Mouse (Mus musculus) retina, adult 2 months (tissue): Measurements from ENCODE around the gene Slc22a5.
"Not testable (repeated sequence)": the region's sequence is repeated elsewhere in the genome, so short reads cannot be mapped to it uniquely, and the experiment has no call there.

ENCODE experiments used
- DNase-seq: peaks from one replicate; pipeline ENCODE4 v3.0.0-alpha.2; 2012; ENCODE audit warnings: low read depth, low spot score

Slc22a5 gene

DNA sequence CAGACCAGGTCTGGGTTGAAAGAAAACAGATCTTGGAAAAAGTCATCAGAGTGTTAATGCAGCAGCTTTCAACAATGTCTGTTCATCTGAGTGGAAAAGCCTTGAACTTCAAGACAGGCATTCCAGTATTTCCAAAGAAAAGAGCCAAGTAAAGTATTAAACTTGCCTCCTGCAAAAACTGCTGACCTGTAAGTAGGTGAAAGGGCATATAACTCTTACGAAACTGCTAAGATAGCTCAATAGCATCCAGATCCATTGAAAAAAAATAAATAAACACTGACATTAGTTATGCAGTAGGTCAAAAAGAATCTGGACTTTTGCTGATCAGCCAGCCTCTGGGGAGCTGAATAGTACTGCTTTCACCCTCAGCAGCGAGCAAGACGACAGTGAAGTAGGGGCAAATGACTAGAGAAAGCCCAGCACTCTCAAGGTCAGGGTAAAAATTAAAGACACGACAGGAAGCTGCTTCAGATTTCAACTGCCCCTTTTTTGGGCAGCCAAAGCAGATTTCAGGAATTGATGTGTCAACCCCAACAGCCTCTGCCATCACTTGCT, 2.3 kb downstream of the Slc22a5 start:
- DNase-seq = no peak

DNA sequence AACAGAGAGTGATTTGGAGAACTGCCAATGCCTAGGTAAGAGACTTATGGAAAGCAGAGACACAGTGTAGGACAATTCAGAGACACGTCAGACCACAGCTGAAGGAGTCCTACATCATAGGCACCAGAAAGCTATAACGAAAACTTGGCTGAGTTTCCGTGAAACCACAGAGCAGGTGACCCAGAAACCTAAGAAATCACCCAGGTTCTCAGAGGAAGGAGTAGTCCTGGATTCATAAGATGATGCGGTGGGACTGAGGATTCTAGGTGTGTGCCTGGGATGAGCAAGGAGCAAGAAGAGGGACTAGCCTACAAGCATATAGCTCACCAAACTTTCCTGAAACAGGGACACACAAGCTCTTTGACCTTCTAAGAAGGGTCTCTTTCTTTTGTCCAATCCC, 3.2 kb downstream of the Slc22a5 start:
- no peak for DNase-seq

DNA sequence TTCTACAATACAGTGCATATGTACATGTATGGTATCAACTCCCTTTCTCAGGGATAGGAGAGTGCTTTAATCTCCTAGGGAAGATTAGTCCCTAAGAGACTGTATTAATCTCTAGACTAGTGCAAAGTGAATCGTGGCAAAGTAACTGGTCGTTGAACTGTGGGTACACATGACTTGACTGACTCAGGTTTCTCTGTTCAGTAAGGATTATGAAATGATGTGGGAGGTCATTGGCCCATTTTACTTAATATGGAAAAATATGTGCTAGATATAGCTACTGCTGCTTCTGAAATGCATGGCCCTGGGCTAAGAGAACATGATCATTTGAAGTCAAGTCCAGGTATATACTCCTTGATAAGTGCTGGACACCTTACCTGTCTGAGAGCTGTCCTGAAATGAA, 8.2 kb downstream of the Slc22a5 start:
- no peak for DNase-seq

DNA sequence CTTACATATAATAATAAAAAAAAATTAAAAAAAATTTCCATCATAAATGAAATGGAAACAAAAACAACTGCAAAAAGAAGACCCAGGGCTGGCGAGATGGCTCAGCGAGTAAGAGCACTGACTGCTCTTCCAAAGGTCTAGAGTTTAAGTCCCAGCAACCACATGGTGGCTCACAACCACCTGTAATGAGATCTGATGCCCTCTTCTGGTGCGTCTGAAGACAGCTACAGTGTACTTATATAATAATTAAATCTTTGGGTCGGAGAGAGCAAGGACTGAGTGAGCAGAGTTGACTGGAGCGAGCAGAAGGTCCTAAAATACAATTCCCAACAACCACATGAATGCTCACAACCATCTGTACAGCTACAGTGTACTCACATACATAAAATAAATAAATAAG, 13.4 kb downstream of the Slc22a5 start:
- not testable (repeated sequence) for DNase-seq

DNA sequence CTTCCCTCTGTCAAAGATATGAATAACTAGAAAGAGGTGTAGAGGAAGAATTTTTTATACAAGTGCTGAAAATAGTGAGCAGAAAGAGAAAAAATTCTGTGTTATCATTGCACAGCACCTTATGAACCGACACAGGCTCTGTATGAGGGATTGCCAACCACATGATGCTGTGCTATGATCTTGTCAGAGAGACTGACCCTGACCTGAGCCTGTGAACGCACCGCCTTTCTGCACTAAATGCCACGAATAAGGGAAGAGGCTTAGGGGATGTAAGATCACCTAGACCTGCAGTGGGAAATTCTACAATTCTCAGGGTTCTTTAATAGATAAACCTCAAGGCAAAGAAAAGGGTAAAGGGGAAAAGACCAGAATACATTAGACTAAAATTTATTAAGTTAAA, 15.0 kb downstream of the Slc22a5 start:
- DNase-seq = no peak

DNA sequence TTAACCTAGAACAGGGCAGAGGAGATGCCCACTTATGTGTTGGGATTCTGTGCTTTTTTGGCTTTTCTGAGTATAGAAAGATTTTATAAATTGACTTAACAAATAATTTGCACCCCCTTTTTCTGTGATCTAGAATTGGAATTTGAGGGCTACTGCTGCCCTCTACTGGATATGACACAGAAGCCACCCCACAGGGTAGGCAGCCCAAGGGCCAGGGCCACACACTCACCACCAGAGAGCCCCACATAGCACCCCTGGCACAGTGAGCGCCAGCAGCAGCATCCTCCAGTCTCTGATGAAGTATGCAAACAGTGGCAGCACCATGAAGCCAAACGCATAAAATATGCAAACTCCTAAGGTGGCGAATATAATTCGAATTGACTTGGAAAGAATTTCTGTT, 16.8 kb downstream of the Slc22a5 start:
- no peak for DNase-seq

DNA sequence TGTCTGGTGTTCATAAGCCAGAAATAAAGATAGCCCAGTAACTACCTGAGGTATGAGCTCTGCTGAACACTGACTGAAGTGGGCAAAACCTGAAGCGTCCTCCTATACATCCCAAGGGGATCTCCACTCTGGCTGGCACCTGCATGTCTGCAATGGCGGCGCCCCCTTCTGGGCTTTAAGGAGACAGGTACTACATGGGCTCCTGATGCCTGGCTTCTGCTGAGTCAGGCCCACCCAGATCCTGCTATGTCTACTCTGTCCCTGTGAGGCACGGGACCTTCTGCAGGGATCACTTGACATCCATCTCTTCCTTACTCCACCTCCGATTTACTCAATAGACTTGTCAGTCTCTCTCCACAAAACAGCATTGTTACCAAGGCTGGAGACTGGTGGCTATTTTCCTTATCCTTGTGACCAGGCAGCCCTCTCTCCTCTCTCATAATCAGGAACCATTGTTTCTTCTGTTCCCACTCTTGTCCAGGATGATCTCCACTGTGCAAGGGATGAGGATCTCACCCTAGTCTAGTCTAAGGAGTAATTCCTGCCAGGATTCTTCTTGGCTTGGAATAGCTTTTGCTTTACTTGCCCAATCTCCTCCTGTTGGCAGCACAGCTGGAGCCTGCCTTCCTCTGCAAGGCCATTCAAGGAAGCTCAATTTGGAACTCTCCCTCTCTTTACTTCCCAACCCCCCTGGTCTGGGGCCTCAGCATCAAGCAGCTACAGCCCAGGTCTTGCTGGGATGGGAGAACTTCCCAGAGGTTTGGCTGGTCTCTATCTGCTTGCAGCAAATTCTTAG, 17.4 kb downstream of the Slc22a5 start:
- DNase-seq = not testable (repeated sequence)

DNA sequence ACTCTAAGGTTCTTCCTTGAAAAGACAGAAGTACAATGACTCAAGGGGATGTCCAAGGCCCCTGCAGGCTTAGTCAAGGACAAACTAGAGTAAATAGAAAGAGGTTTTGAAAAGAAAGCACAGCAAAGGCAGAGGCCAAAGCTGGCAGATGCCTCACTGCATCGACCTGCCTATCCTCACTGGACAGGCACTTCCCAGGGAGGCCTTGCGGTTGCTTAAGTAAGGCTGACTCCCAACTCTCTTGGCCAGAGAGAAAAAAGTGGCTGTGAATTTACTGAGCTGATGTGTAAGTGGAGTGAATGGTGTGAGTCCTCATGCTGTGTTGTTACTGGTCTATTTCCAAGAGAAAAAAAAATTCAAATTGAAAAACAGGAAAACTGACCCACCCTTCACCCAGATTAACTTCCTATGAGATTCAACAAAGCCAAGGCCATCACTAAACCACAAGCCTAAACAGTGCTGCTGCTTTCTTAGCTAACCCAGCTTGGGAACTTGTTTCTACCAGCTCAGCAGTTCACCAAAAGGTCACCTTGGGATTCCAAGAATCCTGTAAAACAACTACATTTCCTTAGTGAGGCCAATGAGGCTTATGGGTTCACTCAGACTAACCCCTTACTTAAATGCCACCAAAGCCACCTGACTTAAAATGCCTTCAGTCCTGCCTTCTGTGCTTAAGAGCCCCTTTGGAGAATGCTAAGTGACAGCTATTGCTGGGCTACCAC, 19.5 kb downstream of the Slc22a5 start:
- no peak for DNase-seq

DNA sequence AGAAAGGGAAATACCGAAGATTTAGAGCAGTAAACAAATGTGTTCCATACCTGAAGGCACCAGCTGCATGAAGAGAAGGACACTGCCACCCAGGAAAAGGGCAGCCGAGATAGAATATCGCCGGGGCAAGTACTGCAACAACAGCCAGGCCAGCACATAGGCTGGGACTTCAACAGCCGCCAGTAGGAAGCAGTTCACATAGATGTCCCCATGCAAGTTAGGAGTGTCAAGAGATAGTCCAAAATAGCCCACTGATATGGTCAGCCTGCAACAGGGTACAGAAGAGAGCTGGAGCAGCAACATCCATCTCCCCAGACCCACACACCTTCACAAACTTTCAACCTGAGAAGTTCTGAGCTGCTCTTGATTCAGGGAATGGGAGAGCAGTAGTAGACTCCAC, 22.3 kb downstream of the Slc22a5 start:
- DNase-seq = no peak

DNA sequence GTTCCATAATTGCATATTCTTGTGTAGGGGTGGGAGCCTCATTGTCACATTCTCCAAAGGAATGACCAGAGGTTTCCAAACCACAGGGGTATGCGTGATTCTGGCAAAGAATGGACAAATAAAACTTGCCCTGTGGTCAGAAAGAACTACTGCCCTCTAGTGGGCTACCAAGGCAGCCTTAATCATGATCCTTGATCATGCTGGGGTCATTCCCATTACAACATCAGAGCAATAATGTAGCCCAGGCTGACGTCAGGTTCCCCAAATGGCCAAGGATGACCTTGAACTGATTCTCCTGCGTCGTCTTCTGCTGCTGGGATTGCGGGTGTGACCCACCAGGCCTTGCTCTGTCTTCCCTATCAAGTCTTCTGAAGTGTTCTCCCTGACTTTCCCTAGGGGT, 23.1 kb downstream of the Slc22a5 start:
- DNase-seq = not testable (repeated sequence)

DNA sequence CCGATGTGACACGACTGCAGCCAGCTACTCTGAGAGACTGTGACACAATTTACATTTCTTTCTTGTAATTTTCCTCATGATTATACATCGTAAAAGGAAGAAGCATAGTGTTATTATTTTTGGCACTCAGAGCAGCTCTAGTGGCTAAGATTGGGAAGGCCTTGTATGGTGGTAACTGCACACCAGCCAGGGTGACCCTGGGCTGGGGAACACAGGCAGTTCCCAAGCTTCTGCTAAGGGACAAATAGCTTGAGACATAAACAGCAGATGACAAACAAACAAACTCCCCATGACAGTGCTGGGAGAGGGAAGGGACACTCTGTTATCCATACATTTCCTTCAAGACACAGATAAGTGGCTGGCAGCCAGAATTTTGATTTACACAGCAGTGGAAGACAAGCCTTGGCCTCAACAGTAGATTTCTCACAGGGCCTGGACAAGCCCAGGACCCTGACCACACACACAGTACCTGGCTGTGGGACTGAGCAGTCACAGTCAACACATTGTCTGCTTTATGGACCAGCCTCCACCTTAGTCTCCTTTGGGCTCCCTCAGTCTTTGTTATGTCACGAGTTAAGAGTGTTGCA, 26.6 kb downstream of the Slc22a5 start:
- DNase-seq = not testable (repeated sequence)

DNA sequence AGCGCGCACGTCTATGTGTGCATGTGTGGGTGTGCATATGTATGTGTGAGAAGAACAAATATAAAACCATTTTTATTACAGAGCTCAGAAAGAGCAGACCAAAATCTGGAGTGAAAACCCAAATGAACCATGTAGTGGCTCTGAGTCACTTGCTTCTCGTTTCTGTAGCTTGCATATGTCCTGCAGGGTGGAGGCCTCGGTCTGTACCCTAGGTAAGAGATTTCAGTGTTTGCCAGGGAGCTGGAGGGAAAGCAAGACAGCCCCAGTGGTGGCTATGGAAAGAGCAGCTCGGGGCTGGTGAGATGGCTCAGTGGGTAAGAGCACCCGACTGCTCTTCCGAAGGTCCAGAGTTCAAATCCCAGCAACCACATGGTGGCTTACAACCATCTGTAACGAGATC, 30.5 kb downstream of the Slc22a5 start:
- DNase-seq = not testable (repeated sequence)

DNA sequence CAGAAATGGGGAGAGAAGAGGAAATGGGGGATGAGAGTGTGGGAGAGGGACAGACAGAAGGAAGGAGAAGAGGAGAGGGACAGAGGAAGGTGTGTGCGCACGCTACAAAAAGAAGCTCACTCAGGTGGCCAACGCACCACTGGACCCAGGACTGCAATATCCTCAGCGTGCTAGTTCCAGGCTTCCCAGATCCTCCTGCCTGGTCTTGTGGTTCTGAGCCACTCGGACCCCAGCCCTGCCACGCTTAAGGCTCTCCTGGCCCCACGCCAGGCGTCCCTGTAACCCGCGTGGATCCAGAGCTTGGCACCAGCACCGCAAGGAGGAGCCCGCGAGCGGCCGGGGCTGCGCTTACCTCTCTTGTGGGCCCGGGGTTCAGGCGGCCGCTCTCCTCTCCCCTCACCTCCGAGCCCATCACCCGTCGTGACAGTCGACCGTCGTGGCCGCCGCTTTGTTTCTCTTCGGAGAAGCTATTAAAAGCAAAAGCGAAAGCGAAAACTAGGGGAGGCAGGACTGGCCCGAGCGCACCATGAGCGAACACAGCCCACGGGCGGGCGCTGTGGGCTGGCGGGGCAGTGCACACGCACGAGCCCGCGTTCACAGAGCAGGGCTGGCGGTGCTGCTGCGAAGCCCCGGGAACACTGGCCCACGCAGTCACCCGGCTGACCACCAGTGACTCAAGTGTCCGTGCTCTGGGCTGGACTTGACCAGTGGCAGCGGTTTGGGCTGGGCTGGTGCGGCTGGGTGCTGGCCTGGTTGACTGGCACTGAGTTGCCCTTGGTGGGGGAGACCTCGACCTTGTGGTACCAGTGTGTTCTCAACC, 32.5 kb downstream of the Slc22a5 start, which contains the start of gene Gm12216:
Gene Gm12216 (minus strand): TSS at position 496 of the 820 bp plus-strand sequence.
- not testable (repeated sequence) for DNase-seq

DNA sequence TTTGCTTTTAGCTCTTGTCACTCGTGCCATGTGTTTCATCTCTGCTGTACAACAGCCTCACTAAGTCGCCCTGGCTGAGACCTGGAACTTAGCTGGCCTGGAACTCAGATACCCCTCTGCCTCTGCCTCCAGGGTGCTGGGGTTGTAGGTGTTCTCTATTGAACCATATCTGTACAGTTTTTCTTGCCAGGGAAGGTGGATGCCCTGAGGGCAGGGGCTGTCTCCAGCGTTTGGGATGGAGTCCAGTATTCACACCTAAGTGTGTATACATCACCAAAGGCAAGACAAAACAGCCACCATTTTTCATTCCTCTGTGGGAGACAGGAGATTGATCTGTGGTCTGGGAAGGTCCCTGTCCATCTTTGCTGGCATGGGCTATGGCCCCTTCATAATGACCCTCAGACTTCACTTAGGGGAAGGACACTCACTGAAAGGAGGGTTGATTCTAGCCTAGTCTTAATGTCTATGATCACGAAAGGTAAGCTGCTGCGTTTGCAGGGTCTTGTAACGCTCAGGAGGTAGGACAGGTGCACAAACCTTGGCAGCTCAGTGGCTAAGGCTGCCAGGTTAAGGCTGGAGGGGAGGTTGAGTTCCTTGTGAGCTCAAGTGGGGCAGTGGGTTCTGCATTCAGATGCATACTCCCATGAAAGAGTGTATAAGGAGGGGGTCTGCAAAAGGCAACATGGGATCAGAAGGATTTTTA, 33.3 kb downstream of the Slc22a5 start:
- DNase-seq = no peak

DNA sequence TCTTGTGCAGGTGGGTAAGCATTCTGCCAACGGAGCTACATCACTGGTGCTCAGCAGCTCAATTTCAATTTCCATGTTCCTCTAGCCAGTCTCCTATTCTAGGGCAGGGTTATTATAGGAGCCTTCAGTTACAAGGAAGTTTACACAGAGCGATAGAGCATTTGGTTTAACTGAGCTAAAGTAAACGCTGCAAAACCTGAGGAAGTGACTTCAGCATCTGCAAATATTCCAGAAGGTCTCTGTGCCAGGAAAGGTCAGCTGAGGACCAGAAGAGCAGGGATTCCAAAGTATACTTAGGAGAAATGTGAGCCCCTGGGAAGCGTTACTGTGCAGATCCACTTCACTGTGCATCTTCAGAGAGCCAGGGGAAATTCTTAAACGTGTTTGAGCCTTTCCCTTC, 37.8 kb downstream of the Slc22a5 start:
- DNase-seq = no peak

DNA sequence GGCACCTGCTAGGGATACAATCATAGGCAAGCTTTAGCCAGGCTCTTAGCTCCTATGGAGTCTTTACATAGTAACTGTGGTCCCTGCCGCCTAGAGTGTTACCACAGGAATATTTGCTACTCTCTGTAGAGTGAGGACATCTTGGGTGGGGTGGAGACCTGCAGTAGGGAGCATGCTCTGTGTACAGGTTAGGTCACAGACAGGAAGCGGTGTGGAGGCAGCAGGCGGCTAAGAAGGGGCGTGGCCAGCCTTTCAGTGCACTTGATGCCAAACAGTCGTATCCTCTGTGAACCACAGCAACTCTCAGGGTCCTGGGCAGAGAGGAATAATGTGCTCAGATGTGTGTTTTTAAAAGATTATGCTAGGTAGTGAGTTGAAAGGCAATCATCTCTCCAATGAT, 39.7 kb downstream of the Slc22a5 start:
- DNase-seq = no peak

DNA sequence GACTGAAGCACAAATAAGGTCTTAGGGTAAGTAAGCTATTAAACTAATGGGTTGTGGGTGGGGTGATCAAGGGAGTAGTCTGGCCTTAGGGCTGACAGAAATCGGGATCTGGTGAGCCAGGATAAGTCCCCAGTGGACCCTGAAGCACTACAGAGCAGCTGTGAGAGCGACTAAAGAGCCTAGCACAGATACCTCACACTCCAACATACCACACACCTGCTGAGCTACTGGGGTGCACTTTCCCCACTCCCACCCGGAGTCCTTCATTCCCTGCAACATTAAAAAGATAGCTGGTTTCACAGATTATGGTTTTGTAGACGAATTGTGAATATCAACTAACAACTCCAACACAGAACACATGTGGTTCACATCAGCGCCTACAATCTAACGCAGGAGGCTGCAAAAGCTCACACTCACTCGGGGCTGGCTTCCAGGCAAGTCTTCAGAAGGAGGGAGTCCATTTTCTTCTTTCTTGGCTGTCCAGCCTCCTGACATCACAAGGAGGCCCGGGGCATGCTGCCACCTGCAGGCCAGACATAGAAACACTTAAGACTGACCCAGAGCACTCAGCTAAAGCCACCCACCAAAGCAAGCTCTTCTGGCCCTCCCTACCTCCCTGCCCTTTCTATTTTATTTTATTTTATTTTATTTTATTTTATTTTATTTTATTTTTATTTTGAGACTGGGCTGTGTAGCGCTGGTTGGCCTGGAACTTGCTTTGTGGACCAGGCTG, 41.7 kb downstream of the Slc22a5 start:
- DNase-seq = peak; percentile 32

DNA sequence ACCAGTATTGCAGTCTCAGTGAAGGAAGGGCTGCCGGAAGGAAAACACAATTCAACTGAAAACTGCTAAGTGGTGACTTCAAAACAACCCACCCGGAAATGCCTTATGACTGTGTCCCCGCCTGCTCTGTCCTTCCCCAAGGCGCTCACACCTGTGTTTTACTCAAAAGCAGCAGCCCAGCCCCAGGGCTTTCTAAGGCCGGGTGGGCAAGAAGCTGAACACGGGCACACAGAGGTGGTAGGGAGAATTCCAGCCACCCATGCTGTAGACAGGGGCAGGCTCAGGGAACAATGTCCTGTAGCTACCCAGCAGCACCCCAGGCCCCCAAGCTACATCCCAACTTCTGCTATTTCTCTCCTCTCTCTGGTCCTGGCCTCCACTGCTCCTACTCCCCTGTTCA, 45.8 kb downstream of the Slc22a5 start:
- no peak for DNase-seq

DNA sequence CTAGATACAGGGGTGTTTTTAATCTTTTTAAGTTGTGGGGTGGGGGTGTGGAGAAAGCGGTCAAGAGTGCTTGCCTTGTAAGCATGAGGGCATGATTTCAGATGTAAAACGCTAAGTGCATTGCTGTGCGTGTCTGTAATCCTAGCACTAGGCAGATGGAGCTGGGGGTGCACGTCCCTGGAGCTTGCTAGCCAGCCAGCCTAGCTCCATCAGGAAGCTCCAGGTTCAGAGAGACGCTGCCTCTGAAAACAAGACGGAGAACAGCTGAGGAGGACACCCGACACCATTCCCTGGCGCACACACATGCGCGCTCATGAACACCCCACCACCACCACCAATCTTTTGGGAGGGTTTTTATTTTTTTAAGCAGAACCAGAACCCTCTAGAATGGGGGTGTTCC, 48.4 kb downstream of the Slc22a5 start:
- no peak for DNase-seq

DNA sequence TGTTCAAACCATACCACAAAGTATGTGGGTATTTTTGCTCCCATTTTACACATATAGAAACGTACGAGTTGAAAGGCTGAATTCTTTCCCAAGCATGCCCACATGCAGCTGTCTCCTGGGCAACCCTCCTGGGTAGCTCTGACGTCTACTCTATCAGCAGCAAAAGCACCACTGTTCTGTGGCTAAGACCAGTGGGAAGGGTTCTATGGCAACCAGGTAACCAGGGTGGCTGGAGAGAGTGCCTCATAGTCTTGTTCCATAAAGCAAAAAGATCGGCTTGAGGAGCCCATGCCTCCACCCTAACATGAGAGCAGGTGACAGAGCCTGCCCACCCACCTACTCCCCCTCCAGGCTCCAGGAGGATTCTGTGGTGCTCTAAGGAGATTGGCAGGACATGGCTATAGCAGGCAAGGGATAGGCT, 49.3 kb downstream of the Slc22a5 start:
- DNase-seq = no peak
